Mouse (Mus musculus) cerebellum, adult 2 months (tissue): ENCODE measurements around the gene Mslnl.

Experiments
- CTCF ChIP-seq: fragments of 200-500 bp; IDR thresholded peaks from 2 replicates; pipeline ENCODE4 v1.5.1; 2011; ENCODE audit warnings: low read depth, mild to moderate bottlenecking, control low read depth, low read length, moderate library complexity, borderline replicate concordance; ENCODE audit not compliant: insufficient read depth
- POLR2A ChIP-seq: fragments of 200-500 bp; IDR thresholded peaks from 2 replicates; pipeline ENCODE4 v1.6.1; 2011; ENCODE audit warnings: low read length, control low read depth, borderline replicate concordance; ENCODE audit not compliant: insufficient read depth

- TF ChIP-seq CTCF (no peak), POLR2A (no peak)
Measured at GRCm38 (mm10) chr17:25717691-25718090, 18.2 kb upstream of the Mslnl start.
